Mouse (Mus musculus): ENCODE measurements at regions not wholly inside any gene's neighbourhood (a gene's known extent, or its start where the extent isn't known, plus 50 kb on each side); places are given as distances from the start of the nearest gene placed in this dataset.
A peak's percentile ranks its signal among the peaks of the same experiment; 100 is the strongest.

DNA sequence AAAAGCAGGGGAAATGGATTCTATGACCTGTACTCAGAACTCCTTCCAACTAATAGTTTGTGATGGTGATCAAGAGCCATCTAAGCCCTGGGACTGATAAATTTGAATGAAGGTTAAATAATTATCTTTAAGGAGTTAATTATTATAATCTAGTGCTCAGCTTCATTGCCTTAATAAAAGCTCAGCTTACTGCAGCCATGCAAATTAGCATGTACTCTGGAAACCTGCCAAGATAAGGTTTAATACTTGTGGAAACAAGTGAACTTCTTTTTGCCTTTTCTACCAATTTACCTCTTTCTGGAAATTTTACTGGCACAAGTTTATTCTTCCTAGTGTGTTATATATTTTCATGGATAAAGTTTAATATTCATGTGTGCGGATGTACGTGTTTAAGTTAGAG lies 1448.2 kb upstream of the Cntnap5a start:
- TF ChIP-seq POLR2A (IDR thresholded peaks at IDR 0.05; ENCODE audit: low read depth, low read length) (no peak), CTCF (conservative IDR thresholded peaks at IDR 0.05; ENCODE audit: insufficient read depth, insufficient read length, low read depth, low read length) (no peak)
- 83% methylated on average over 2 of the region's 2 CpGs for WGBS
- H3K27me3 ChIP-seq (replicated peaks; ENCODE audit: control insufficient read depth, insufficient read depth, low read length), result no peaks in the 10 kb centered on the region
- no peaks in the 10 kb centered on the region for H3K4me1 ChIP-seq (ENCODE audit: control insufficient read depth, insufficient read depth, low read length)
- no peaks in the 10 kb centered on the region for H3K36me3 ChIP-seq (ENCODE audit: control insufficient read depth, insufficient read depth, low read length)
- DNase-seq, result peak; percentile 52
- H3K27ac ChIP-seq (ENCODE audit: insufficient read depth, low read depth, low read length), result no peak overlapping the region
- no peak overlapping the region for H3K4me3 ChIP-seq (ENCODE audit: insufficient read depth, low read depth, low read length)

Measured in kidney, adult 2 months (tissue).